In the genomic region with DNA sequence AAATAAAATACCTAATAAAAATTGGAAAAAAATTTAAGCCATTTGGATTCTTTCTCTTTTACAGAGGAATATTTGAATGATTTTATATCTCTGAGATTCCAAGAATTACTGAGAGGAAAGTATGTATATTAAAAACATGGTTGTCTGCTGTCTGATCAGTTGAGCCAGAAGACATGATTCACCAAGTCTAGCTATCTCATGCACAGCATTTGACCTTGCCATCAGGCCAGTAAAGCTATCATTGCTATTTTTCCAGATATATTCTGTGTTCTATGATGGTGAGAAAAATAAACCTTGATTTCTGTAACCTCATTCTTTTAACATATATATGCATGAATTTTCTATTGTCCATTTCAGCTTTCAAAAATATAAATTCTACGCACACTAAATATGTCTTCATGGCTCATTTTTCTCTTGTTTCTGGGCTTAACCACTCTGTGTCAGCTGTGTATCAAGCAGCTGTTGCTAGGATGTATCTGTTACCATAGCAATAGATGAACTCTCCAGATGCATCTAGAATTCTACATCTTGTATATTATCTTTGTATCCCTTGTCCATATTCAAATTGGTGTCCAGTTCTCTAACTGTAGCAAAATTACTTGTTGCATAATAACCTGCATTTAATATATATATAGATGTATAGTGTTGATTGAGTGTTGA, we compare ENCODE assay signal across 21 mouse cellular contexts. TPM values are rescaled to one million over a fixed set of nuclear protein-coding genes. Genes with fewer than 3 reads are reported as not detected.
"Had no signal": no experiment of that assay in that cellular context is flagged by ENCODE, and none has a peak within 500 bp of the region (broad histone marks: within the 10 kb centered on the region; RNA-seq: fewer than 3 reads in every experiment).

No protein-coding gene starts in this region.

- H3K9me3 ChIP-seq: kidney, embryonic 15.5 days; limb, embryonic 13.5 days; neural tube, embryonic 13.5 days had no signal

- H3K36me3 ChIP-seq: kidney, embryonic 15.5 days; limb, embryonic 13.5 days; neural tube, embryonic 13.5 days had no signal

- DNase-seq: kidney, adult 2 months; kidney, postnatal 14 days; left cerebral cortex, postnatal 4 days; lung, adult 18-20 months; right cerebral cortex, adult 18-20 months; right cerebral cortex, postnatal 25 days; thymus, postnatal 4 days had no signal

- H3K27me3 ChIP-seq: kidney, embryonic 15.5 days; limb, embryonic 13.5 days; neural tube, embryonic 13.5 days had no signal

- H3K4me2 ChIP-seq: kidney, embryonic 15.5 days; limb, embryonic 13.5 days; neural tube, embryonic 13.5 days had no signal

- H3K27ac ChIP-seq: kidney, embryonic 15.5 days; limb, embryonic 13.5 days; liver, embryonic 14.5 days; neural tube, embryonic 13.5 days; stomach, postnatal 0 days had no signal

- H3K4me3 ChIP-seq: kidney, embryonic 15.5 days; limb, embryonic 13.5 days; neural tube, embryonic 13.5 days had no signal

- H3K9ac ChIP-seq: kidney, embryonic 15.5 days; limb, embryonic 13.5 days; liver, embryonic 14.5 days; neural tube, embryonic 13.5 days had no signal

- H3K4me1 ChIP-seq: kidney, embryonic 15.5 days; limb, embryonic 13.5 days; neural tube, embryonic 13.5 days had no signal

RNA-seq across cellular contexts. Expression of gene Oprm1, which starts 53.0 kb away (rescaled TPM):
- total RNA-seq: liver, adult 2 months; megakaryocyte-erythroid progenitor cell, adult 5-6 weeks; monocyte, adult 5-6 weeks had no signal
- polyA plus RNA-seq: kidney, adult 2 months; large intestine, adult 2 months; limb, embryonic 13.5 days; liver, adult 2 months; liver, embryonic 14.5 days; lung, embryonic 16.5 days had no signal

RNA-seq across cellular contexts. Expression of gene Gm10945, which starts 56.2 kb away (rescaled TPM):
- total RNA-seq: layer of hippocampus, adult 8-10 months; layer of hippocampus, postnatal 14 days; left cerebral cortex, adult 18-20 months; left cerebral cortex, postnatal 10 days; left cerebral cortex, postnatal 4 days; liver, adult 2 months; megakaryocyte-erythroid progenitor cell, adult 5-6 weeks; monocyte, adult 5-6 weeks had no signal
- polyA plus RNA-seq: kidney, adult 2 months; kidney, embryonic 15.5 days; large intestine, adult 2 months; limb, embryonic 13.5 days; liver, adult 2 months; liver, embryonic 14.5 days; lung, embryonic 16.5 days; neural tube, embryonic 13.5 days; stomach, postnatal 0 days had no signal
